Mouse (Mus musculus): ENCODE data around the gene Ttc23. TPM values are rescaled to one million over a fixed set of nuclear protein-coding genes. Genes with fewer than 3 reads are reported as not detected.

Ttc23 gene
- total and polyA plus RNA-seq, 2 experiments: 14.2 to 47.8 TPM

GRCm38 (mm10) chr7:67658110-67658509, 10.9 kb downstream of the Ttc23 start:
- TF ChIP-seq POLR2A (IDR thresholded peaks at IDR 0.05; ENCODE audit: extremely low read depth, insufficient read depth, low read length) (no peak), CTCF (IDR thresholded peaks at IDR 0.05; ENCODE audit: low read depth, low read length) (peak; percentile 27)
- H3K27ac ChIP-seq (replicated peaks; ENCODE audit: insufficient read depth, low read depth, low read length): peak overlapping the region; percentile 86
- H3K9ac ChIP-seq (ENCODE audit: low read depth, low read length): no peak overlapping the region
- peaks cover 22% of the 10 kb centered on the region for H3K4me1 ChIP-seq (ENCODE audit: control insufficient read depth, insufficient read depth, low read length)
- no peak overlapping the region for H3K4me3 ChIP-seq (ENCODE audit: insufficient read depth, low read depth, low read length)
- peaks cover 29% of the 10 kb centered on the region for H3K79me2 ChIP-seq (ENCODE audit: control insufficient read depth, insufficient read depth, low read length)
- WGBS: 91% methylated on average over 4 of the region's 4 CpGs
- peaks cover 4% of the 10 kb centered on the region; the same call in 1 of the 2 replicates for H3K36me3 ChIP-seq (ENCODE audit: control insufficient read depth, insufficient read depth, low read length)
- no peak for DNase-seq (ENCODE audit: extremely low read depth, low read depth, low spot score)
- H3K27me3 ChIP-seq (ENCODE audit: control insufficient read depth, insufficient read depth, low read length): no peaks in the 10 kb centered on the region

- H3K79me2 ChIP-seq (ENCODE audit: control insufficient read depth, insufficient read depth, low read length): peaks cover 13% of the 10 kb centered on the region; the same call in 1 of the 2 replicates
- DNase-seq (ENCODE audit: extremely low read depth, low read depth, low spot score): peak; percentile 91
- peak overlapping the region; percentile 10; the same call in 1 of the 2 replicates for H3K4me3 ChIP-seq (ENCODE audit: insufficient read depth, low read depth, low read length)
- 24% methylated on average over 5 of the region's 5 CpGs for WGBS
- peak overlapping the region; percentile 37; the same call in 1 of the 2 replicates for H3K9ac ChIP-seq (ENCODE audit: low read depth, low read length)
- no peak for TF ChIP-seq CTCF (IDR thresholded peaks at IDR 0.05; ENCODE audit: low read depth, low read length)
- TF ChIP-seq POLR2A (IDR thresholded peaks at IDR 0.05; ENCODE audit: extremely low read depth, insufficient read depth, low read length): no peak
- peaks cover 15% of the 10 kb centered on the region for H3K4me1 ChIP-seq (ENCODE audit: control insufficient read depth, insufficient read depth, low read length)
- H3K36me3 ChIP-seq (ENCODE audit: control insufficient read depth, insufficient read depth, low read length): peaks cover 28% of the 10 kb centered on the region
- H3K27me3 ChIP-seq (ENCODE audit: control insufficient read depth, insufficient read depth, low read length): no peaks in the 10 kb centered on the region
- peak overlapping the region; percentile 93 for H3K27ac ChIP-seq (replicated peaks; ENCODE audit: insufficient read depth, low read depth, low read length)
Observed at GRCm38 (mm10) chr7:67662424-67662823, 15.2 kb downstream of the Ttc23 start.

- DNase-seq (ENCODE audit: extremely low read depth, low read depth, low spot score): no peak
- Histone ChIP-seq H3K27ac (replicated peaks; ENCODE audit: insufficient read depth, low read depth, low read length) (no peak overlapping the region), H3K79me2 (ENCODE audit: control insufficient read depth, insufficient read depth, low read length) (peaks cover 8% of the 10 kb centered on the region; the same call in 1 of the 2 replicates), H3K4me1 (ENCODE audit: control insufficient read depth, insufficient read depth, low read length) (peaks cover 9% of the 10 kb centered on the region; the same call in 1 of the 2 replicates), H3K9ac (ENCODE audit: low read depth, low read length) (no peak overlapping the region), H3K36me3 (ENCODE audit: control insufficient read depth, insufficient read depth, low read length) (peaks cover 42% of the 10 kb centered on the region), H3K27me3 (ENCODE audit: control insufficient read depth, insufficient read depth, low read length) (no peaks in the 10 kb centered on the region), H3K4me3 (ENCODE audit: insufficient read depth, low read depth, low read length) (no peak overlapping the region)
- no peak for TF ChIP-seq CTCF (IDR thresholded peaks at IDR 0.05; ENCODE audit: low read depth, low read length)
- TF ChIP-seq POLR2A (IDR thresholded peaks at IDR 0.05; ENCODE audit: extremely low read depth, insufficient read depth, low read length): no peak
- WGBS: 88% methylated on average over 14 of the region's 14 CpGs
Observed at GRCm38 (mm10) chr7:67663981-67664694, 16.9 kb downstream of the Ttc23 start.

GRCm38 (mm10) chr7:67670965-67671364, 23.8 kb downstream of the Ttc23 start:
- Histone ChIP-seq H3K4me1 (ENCODE audit: control insufficient read depth, insufficient read depth, low read length) (peaks cover 2% of the 10 kb centered on the region; the same call in 1 of the 2 replicates), H3K79me2 (ENCODE audit: control insufficient read depth, insufficient read depth, low read length) (no peaks in the 10 kb centered on the region), H3K36me3 (ENCODE audit: control insufficient read depth, insufficient read depth, low read length) (peaks cover 50% of the 10 kb centered on the region), H3K4me3 (ENCODE audit: insufficient read depth, low read depth, low read length) (no peak overlapping the region), H3K9ac (ENCODE audit: low read depth, low read length) (no peak overlapping the region), H3K27ac (replicated peaks; ENCODE audit: insufficient read depth, low read depth, low read length) (no peak overlapping the region), H3K27me3 (ENCODE audit: control insufficient read depth, insufficient read depth, low read length) (no peaks in the 10 kb centered on the region)
- TF ChIP-seq CTCF (IDR thresholded peaks at IDR 0.05; ENCODE audit: low read depth, low read length) (peak; percentile 48), POLR2A (IDR thresholded peaks at IDR 0.05; ENCODE audit: extremely low read depth, insufficient read depth, low read length) (no peak)
- WGBS: 95% methylated on average over 1 of the region's 1 CpGs
- DNase-seq (ENCODE audit: extremely low read depth, low read depth, low spot score): no peak

GRCm38 (mm10) chr7:67672650-67673049, 25.4 kb downstream of the Ttc23 start:
- Histone ChIP-seq H3K4me3 (ENCODE audit: insufficient read depth, low read depth, low read length) (no peak overlapping the region), H3K36me3 (ENCODE audit: control insufficient read depth, insufficient read depth, low read length) (peaks cover 36% of the 10 kb centered on the region), H3K27me3 (ENCODE audit: control insufficient read depth, insufficient read depth, low read length) (no peaks in the 10 kb centered on the region), H3K27ac (replicated peaks; ENCODE audit: insufficient read depth, low read depth, low read length) (peak overlapping the region; percentile 41), H3K9ac (ENCODE audit: low read depth, low read length) (no peak overlapping the region), H3K79me2 (ENCODE audit: control insufficient read depth, insufficient read depth, low read length) (no peaks in the 10 kb centered on the region), H3K4me1 (ENCODE audit: control insufficient read depth, insufficient read depth, low read length) (peaks cover 2% of the 10 kb centered on the region; the same call in 1 of the 2 replicates)
- TF ChIP-seq CTCF (IDR thresholded peaks at IDR 0.05; ENCODE audit: low read depth, low read length) (peak; percentile 97), POLR2A (IDR thresholded peaks at IDR 0.05; ENCODE audit: extremely low read depth, insufficient read depth, low read length) (no peak)
- peak; percentile 82 for DNase-seq (ENCODE audit: extremely low read depth, low read depth, low spot score)
- 8% methylated on average over 10 of the region's 10 CpGs for WGBS

- no peak overlapping the region for H3K4me3 ChIP-seq (ENCODE audit: insufficient read depth, low read depth, low read length)
- no peaks in the 10 kb centered on the region for H3K27me3 ChIP-seq (ENCODE audit: control insufficient read depth, insufficient read depth, low read length)
Observed at GRCm38 (mm10) chr7:67673656-67674055, 26.4 kb downstream of the Ttc23 start.

More at GRCm38 (mm10) chr7:67673656-67674055, 26.4 kb downstream of the Ttc23 start:
- Histone ChIP-seq H3K36me3 (ENCODE audit: control insufficient read depth, insufficient read depth, low read length) (peaks cover 30% of the 10 kb centered on the region), H3K4me1 (ENCODE audit: control insufficient read depth, insufficient read depth, low read length) (peaks cover 2% of the 10 kb centered on the region; the same call in 1 of the 2 replicates), H3K79me2 (ENCODE audit: control insufficient read depth, insufficient read depth, low read length) (no peaks in the 10 kb centered on the region), H3K9ac (ENCODE audit: low read depth, low read length) (no peak overlapping the region), H3K27ac (replicated peaks; ENCODE audit: insufficient read depth, low read depth, low read length) (no peak overlapping the region)
- no peak for TF ChIP-seq POLR2A (IDR thresholded peaks at IDR 0.05; ENCODE audit: extremely low read depth, insufficient read depth, low read length)
- TF ChIP-seq CTCF (IDR thresholded peaks at IDR 0.05; ENCODE audit: low read depth, low read length): no peak
- DNase-seq (ENCODE audit: extremely low read depth, low read depth, low spot score): no peak
- 79% methylated on average over 5 of the region's 5 CpGs for WGBS

All from liver, adult 2 months (tissue).